Mouse (Mus musculus) kidney, embryonic 15.5 days (tissue): ENCODE results near the gene Gm47996. TPM values are rescaled to one million over a fixed set of nuclear protein-coding genes. Genes with fewer than 3 reads are reported as not detected.

ENCODE experiments used
- ATAC-seq: fragments of 200-750 bp; cut with Nextera tagmentation; replicated peaks from 2 replicates; pipeline ENCODE4 v1.8.0; 2017; ENCODE audit warnings: moderate TSS enrichment; ENCODE audit not compliant: low FRiP score
- H3K27ac ChIP-seq: fragments of 300-500 bp; sonication (generic); 2 replicates; pipeline ENCODE4 v1.5.1; 2015; ENCODE audit warnings: mild to moderate bottlenecking, inconsistent platforms
- H3K27me3 ChIP-seq: fragments of 300-500 bp; sonication (generic); 2 replicates; pipeline ENCODE4 v1.6.1; 2015; ENCODE audit warnings: inconsistent platforms
- H3K36me3 ChIP-seq: fragments of 300-500 bp; sonication (generic); 2 replicates; pipeline ENCODE4 v1.6.1; 2015; ENCODE audit warnings: inconsistent platforms
- H3K4me1 ChIP-seq: fragments of 300-500 bp; sonication (generic); 2 replicates; pipeline ENCODE4 v1.6.1; 2015; ENCODE audit warnings: inconsistent platforms
- H3K4me2 ChIP-seq: fragments of 300-500 bp; sonication (generic); 2 replicates; pipeline ENCODE4 v1.6.1; 2015; ENCODE audit warnings: moderate library complexity, mild to moderate bottlenecking, inconsistent platforms
- H3K4me3 ChIP-seq: fragments of 300-500 bp; sonication (generic); replicated peaks from 2 replicates; pipeline ENCODE4 v1.5.1; 2015; ENCODE audit warnings: mild to moderate bottlenecking, inconsistent platforms
- H3K9ac ChIP-seq: fragments of 300-500 bp; sonication (generic); 2 replicates; pipeline ENCODE4 v1.6.1; 2015; ENCODE audit warnings: mild to moderate bottlenecking, inconsistent platforms
- H3K9me3 ChIP-seq: fragments of 300-500 bp; sonication (generic); replicated peaks from 2 replicates; pipeline ENCODE4 v1.6.1; 2016; ENCODE audit warnings: inconsistent platforms
- WGBS: fragments of 180-500 bp; shearing (Covaris S2); methylation state at CpG from one replicate; pipeline ENCODE4 v1.1.7; 2015; ENCODE audit warnings: mixed read lengths; 5-methylcytosine and 5-hydroxymethylcytosine counted together
- polyA plus RNA-seq: library from polyadenylated mRNA; unstranded; fragments of >200 nt; fragmentation: Nextera tagmentation; extraction: Ambion mirVana; gene quantifications from 2 replicates; pipeline ENCODE4 v1.2.1, GENCODE M21; 2015

The Gm47996 gene
- polyA plus RNA-seq, 1 experiment from 2014 or later: 0.19 TPM

GRCm38 (mm10) chr1:151235574-151235973 is 25.6 kb downstream of the Gm47996 start:
- Histone ChIP-seq H3K9ac (no peak overlapping the region), H3K27me3 (no peaks in the 10 kb centered on the region), H3K36me3 (no peaks in the 10 kb centered on the region), H3K9me3 (no peaks in the 10 kb centered on the region; the same call in 1 of the 2 replicates), H3K4me2 (no peak overlapping the region), H3K4me1 (0 out of 2 replicates have a peak, but pooled peaks cover 9% of the 10 kb centered on the region), H3K27ac (no peak overlapping the region), H3K4me3 (no peak overlapping the region)
- no peak for ATAC-seq
- WGBS: 64% methylated on average over 2 of the region's 2 CpGs

GRCm38 (mm10) chr1:151236141-151236930 is 26.4 kb downstream of the Gm47996 start:
- 72% methylated on average over 13 of the region's 13 CpGs for WGBS
- ATAC-seq: no peak
- H3K27me3 ChIP-seq: no peaks in the 10 kb centered on the region
- H3K36me3 ChIP-seq: no peaks in the 10 kb centered on the region
- H3K4me2 ChIP-seq: no peak overlapping the region
- 0 out of 2 replicates have a peak, but pooled peaks cover 9% of the 10 kb centered on the region for H3K4me1 ChIP-seq
- H3K27ac ChIP-seq: no peak overlapping the region
- H3K4me3 ChIP-seq: no peak overlapping the region
- no peak overlapping the region for H3K9ac ChIP-seq
- no peaks in the 10 kb centered on the region; the same call in 1 of the 2 replicates for H3K9me3 ChIP-seq

DNA sequence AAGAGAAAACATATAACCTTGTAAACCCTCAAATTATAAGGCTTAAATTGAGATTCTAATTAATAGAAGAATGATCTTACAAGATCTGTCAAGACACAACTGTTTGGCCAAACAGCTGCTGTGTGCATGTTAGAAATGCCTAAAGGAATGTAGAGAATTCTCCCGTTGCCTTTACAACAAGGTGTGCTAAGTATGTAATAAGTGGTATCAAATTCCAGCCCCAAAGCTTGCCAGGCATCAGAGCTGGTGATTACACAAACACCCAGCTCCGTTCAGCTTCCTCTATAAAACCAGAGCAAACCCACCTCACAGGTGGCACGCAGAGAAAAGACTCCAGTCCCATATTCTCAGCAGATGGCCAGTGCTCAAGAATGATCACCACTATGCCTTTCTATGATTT is 27.8 kb downstream of the Gm47996 start:
- Histone ChIP-seq H3K27ac (no peak overlapping the region), H3K9ac (no peak overlapping the region), H3K4me3 (no peak overlapping the region), H3K27me3 (no peaks in the 10 kb centered on the region), H3K4me2 (no peak overlapping the region), H3K36me3 (no peaks in the 10 kb centered on the region), H3K9me3 (no peaks in the 10 kb centered on the region; the same call in 1 of the 2 replicates), H3K4me1 (0 out of 2 replicates have a peak, but pooled peaks cover 9% of the 10 kb centered on the region)
- no peak for ATAC-seq
- WGBS: 66% methylated on average over 3 of the region's 3 CpGs

DNA sequence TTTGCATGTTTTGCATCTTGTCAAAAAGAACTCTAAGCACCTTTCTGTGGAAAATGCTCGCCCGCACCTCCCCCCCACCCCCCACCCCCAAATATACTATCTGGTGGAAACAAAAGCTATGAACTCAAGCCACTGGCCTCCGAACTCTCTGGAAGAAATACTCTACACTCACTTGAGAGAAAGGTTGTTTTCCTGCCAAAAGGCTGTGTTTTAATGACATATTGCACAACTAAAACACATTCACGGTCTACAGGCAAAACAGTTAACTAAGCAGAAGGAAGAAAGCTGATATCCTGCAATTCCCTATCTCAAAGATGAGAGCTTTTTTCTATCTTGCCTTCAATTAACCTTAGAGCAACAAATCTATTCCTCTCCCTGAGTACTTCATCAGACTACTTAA is 33.4 kb downstream of the Gm47996 start:
- Histone ChIP-seq H3K4me2 (no peak overlapping the region), H3K27me3 (no peaks in the 10 kb centered on the region), H3K9ac (no peak overlapping the region), H3K36me3 (no peaks in the 10 kb centered on the region), H3K4me3 (no peak overlapping the region), H3K9me3 (no peaks in the 10 kb centered on the region; the same call in 1 of the 2 replicates), H3K4me1 (no peaks in the 10 kb centered on the region), H3K27ac (no peak overlapping the region)
- WGBS: 65% methylated on average over 4 of the region's 4 CpGs
- no peak for ATAC-seq

DNA sequence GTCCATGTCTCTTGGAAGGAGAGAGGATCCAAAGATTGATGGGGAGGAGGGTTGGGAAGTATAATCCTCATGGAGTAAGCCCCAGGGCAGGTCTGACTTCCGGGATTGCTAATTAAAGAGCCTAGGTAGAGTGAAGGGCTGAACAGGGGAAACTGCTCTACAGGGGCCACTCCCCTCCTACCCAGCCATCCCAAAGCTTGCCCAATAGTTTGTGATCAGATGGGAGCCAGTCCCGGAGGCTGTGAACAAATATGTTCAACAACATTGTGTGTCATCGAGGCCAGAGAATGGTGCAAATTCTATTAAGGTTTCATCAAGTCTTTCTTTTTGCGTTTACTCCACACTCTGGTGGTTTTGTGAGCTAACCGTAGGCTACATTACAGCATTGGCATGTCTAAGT is 34.1 kb downstream of the Gm47996 start:
- ATAC-seq: no peak
- H3K9me3 ChIP-seq: no peaks in the 10 kb centered on the region; the same call in 1 of the 2 replicates
- no peaks in the 10 kb centered on the region for H3K36me3 ChIP-seq
- H3K27ac ChIP-seq: no peak overlapping the region
- WGBS: 91% methylated on average over 5 of the region's 5 CpGs
- no peaks in the 10 kb centered on the region for H3K27me3 ChIP-seq
- H3K4me2 ChIP-seq: no peak overlapping the region
- H3K9ac ChIP-seq: no peak overlapping the region
- no peak overlapping the region for H3K4me3 ChIP-seq
- no peaks in the 10 kb centered on the region for H3K4me1 ChIP-seq

- H3K27ac ChIP-seq: no peak overlapping the region
- no peak for ATAC-seq
- no peaks in the 10 kb centered on the region for H3K27me3 ChIP-seq
- no peaks in the 10 kb centered on the region for H3K36me3 ChIP-seq
- no peak overlapping the region for H3K9ac ChIP-seq
- whole genome bisulfite sequencing: 84% methylated on average over 4 of the region's 4 CpGs
- H3K4me3 ChIP-seq: no peak overlapping the region
- H3K4me2 ChIP-seq: no peak overlapping the region
- H3K4me1 ChIP-seq: no peaks in the 10 kb centered on the region
- no peaks in the 10 kb centered on the region; the same call in 1 of the 2 replicates for H3K9me3 ChIP-seq
These were observed 34.8 kb downstream of the Gm47996 start for GRCm38 (mm10) chr1:151244761-151245160.

DNA sequence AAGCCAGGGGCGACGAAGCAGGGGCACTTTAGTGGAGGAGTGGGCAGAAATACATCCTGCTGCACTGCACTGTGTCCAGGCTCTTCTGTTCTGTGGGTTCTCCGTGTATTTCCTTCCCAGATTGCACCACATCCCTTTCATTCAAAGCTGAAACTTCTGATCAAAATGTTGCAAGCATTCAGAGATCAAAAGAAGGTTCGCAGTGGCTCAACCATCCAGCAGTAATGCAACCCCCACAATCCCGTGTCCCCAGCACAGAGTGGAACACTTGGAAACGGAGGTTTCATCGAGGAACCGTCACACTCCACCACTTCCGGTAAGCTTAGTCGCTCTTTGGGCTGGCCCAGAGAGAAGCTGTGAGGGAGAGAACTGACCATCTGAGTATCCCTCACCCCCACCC is 35.2 kb downstream of the Gm47996 start:
- 71% methylated on average over 10 of the region's 10 CpGs for WGBS
- Histone ChIP-seq H3K36me3 (no peaks in the 10 kb centered on the region), H3K9ac (no peak overlapping the region), H3K4me3 (no peak overlapping the region), H3K4me1 (0 out of 2 replicates have a peak, but pooled peaks cover under 1% of the 10 kb centered on the region), H3K4me2 (no peak overlapping the region), H3K27me3 (no peaks in the 10 kb centered on the region), H3K9me3 (no peaks in the 10 kb centered on the region; the same call in 1 of the 2 replicates), H3K27ac (no peak overlapping the region)
- ATAC-seq: 0 out of 2 replicates have a peak, but pooled peaks have one; percentile 12

GRCm38 (mm10) chr1:151245846-151246245 is 35.9 kb downstream of the Gm47996 start:
- 63% methylated on average over 2 of the region's 2 CpGs for WGBS
- Histone ChIP-seq H3K4me1 (peaks cover 7% of the 10 kb centered on the region; the same call in 1 of the 2 replicates), H3K27ac (no peak overlapping the region), H3K4me2 (no peak overlapping the region), H3K36me3 (no peaks in the 10 kb centered on the region), H3K9ac (no peak overlapping the region), H3K9me3 (no peaks in the 10 kb centered on the region), H3K27me3 (no peaks in the 10 kb centered on the region), H3K4me3 (no peak overlapping the region)
- no peak for ATAC-seq

DNA sequence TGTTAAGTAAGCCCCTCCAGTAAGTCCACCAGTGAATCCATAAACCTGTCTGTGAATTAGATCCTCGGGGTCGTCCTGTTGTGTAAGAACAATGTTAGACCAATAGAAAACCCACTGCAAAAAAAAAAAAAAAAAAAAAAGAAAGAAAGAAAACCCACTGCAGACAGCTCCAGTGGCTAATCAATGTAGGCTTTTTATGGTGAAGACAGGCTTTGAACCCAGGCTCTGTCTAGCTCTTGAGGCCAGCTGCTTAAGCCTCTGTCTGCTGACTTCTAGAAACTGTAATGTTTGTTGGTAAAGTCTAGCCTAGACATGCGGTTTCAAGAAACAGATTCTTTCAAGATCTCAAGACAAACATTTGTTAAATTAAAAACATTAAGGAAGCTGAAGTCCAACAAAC is 40.2 kb downstream of the Gm47996 start:
- H3K9me3 ChIP-seq: no peaks in the 10 kb centered on the region
- ATAC-seq: no peak
- no peak overlapping the region for H3K27ac ChIP-seq
- H3K9ac ChIP-seq: no peak overlapping the region
- H3K27me3 ChIP-seq: no peaks in the 10 kb centered on the region
- H3K4me1 ChIP-seq: peaks cover 11% of the 10 kb centered on the region; the same call in 1 of the 2 replicates
- H3K36me3 ChIP-seq: no peaks in the 10 kb centered on the region
- WGBS: 85% methylated on average over 3 of the region's 3 CpGs
- no peak overlapping the region for H3K4me3 ChIP-seq
- H3K4me2 ChIP-seq: no peak overlapping the region

- peak; percentile 68 for ATAC-seq
- WGBS: 42% methylated on average over 18 of the region's 18 CpGs
- H3K9ac ChIP-seq: no peak overlapping the region
- H3K4me3 ChIP-seq: peak overlapping the region; percentile 12
- H3K4me2 ChIP-seq: peak overlapping the region; percentile 46
- no peaks in the 10 kb centered on the region for H3K27me3 ChIP-seq
- no peak overlapping the region for H3K27ac ChIP-seq
- H3K9me3 ChIP-seq: no peaks in the 10 kb centered on the region
- peaks cover 11% of the 10 kb centered on the region; the same call in 1 of the 2 replicates for H3K4me1 ChIP-seq
- H3K36me3 ChIP-seq: no peaks in the 10 kb centered on the region
These were observed 40.7 kb downstream of the Gm47996 start for GRCm38 (mm10) chr1:151250529-151251193.

- Histone ChIP-seq H3K9me3 (no peaks in the 10 kb centered on the region), H3K4me3 (peak overlapping the region; percentile 12), H3K4me2 (peak overlapping the region; percentile 46), H3K36me3 (no peaks in the 10 kb centered on the region), H3K4me1 (peaks cover 11% of the 10 kb centered on the region; the same call in 1 of the 2 replicates), H3K27ac (no peak overlapping the region), H3K9ac (no peak overlapping the region), H3K27me3 (no peaks in the 10 kb centered on the region)
- ATAC-seq: no peak; the same call in 1 of the 2 replicates
- 75% methylated on average over 14 of the region's 14 CpGs for WGBS
These were observed 41.5 kb downstream of the Gm47996 start for GRCm38 (mm10) chr1:151251194-151252010.
